Mouse (Mus musculus) hindbrain, postnatal 0 days (tissue): ENCODE measurements at regions not wholly inside any gene's neighbourhood (a gene's known extent, or its start where the extent isn't known, plus 50 kb on each side); places are given as distances from the start of the nearest gene placed in this dataset.

Experiments
- ATAC-seq: fragments of 200-750 bp; cut with Nextera tagmentation; 2 replicates; pipeline ENCODE4 v1.8.0; 2017; ENCODE audit warnings: mild to moderate bottlenecking, moderate TSS enrichment, moderate library complexity
- DNase-seq: peaks from one replicate; pipeline ENCODE4 v3.0.0-alpha.2; 2015; ENCODE audit warnings: low spot score
- H3K27ac ChIP-seq: fragments of 300-500 bp; sonication (generic); 2 replicates; pipeline ENCODE4 v1.5.1; 2014; ENCODE audit warnings: mild to moderate bottlenecking
- H3K27me3 ChIP-seq: fragments of 300-500 bp; sonication (generic); 2 replicates; pipeline ENCODE4 v1.6.1; 2014; ENCODE audit warnings: low read length, mixed read lengths; ENCODE audit not compliant: insufficient read depth
- H3K36me3 ChIP-seq: fragments of 300-500 bp; sonication (generic); 2 replicates; pipeline ENCODE4 v1.6.1; 2014; ENCODE audit warnings: low read length, mixed read lengths; ENCODE audit not compliant: insufficient read depth
- H3K4me1 ChIP-seq: fragments of 300-500 bp; sonication (generic); 2 replicates; pipeline ENCODE4 v1.6.1; 2014; ENCODE audit warnings: antibody characterized with exemption, low read length, mixed read lengths; ENCODE audit not compliant: insufficient read depth
- H3K4me2 ChIP-seq: fragments of 300-500 bp; sonication (generic); 2 replicates; pipeline ENCODE4 v1.6.1; 2014; ENCODE audit warnings: low read depth, mild to moderate bottlenecking, low read length, moderate library complexity, mixed read lengths
- H3K4me3 ChIP-seq: fragments of 300-500 bp; sonication (generic); 2 replicates; pipeline ENCODE4 v1.5.1; 2014; ENCODE audit warnings: low read length
- H3K9ac ChIP-seq: fragments of 300-500 bp; sonication (generic); replicated peaks from 2 replicates; pipeline ENCODE4 v1.6.1; 2014; ENCODE audit warnings: mild to moderate bottlenecking, low read length, moderate library complexity, mixed read lengths
- H3K9me3 ChIP-seq: fragments of 300-500 bp; sonication (generic); 2 replicates; pipeline ENCODE4 v1.6.1; 2016; ENCODE audit warnings: low read length, mixed read lengths
- CTCF ChIP-seq: IDR thresholded peaks from 2 replicates; pipeline ENCODE4 v1.5.1; 2016; ENCODE audit warnings: antibody characterized with exemption, control low read depth, low read depth
- WGBS: fragments of 180-500 bp; shearing (Covaris S2); extraction: QIAGEN DNeasy Blood & Tissue Kit; methylation state at CpG from one replicate; pipeline ENCODE4 v1.1.7; 2014; 5-methylcytosine and 5-hydroxymethylcytosine counted together

GRCm38 (mm10) chr9:15175866-15176265, 63.0 kb upstream of the Vstm5 start:
- DNase-seq (no peak), ATAC-seq (no peak)
- Histone ChIP-seq H3K36me3 (no peaks in the 10 kb centered on the region), H3K27me3 (no peaks in the 10 kb centered on the region), H3K4me1 (no peaks in the 10 kb centered on the region), H3K9me3 (no peaks in the 10 kb centered on the region), H3K27ac (no peak overlapping the region), H3K9ac (no peak overlapping the region), H3K4me2 (no peak overlapping the region), H3K4me3 (no peak overlapping the region)
- TF ChIP-seq CTCF: no peak
- WGBS: 92% methylated on average over 1 of the region's 1 CpGs

- Histone ChIP-seq H3K4me3 (no peak overlapping the region), H3K4me2 (no peak overlapping the region), H3K4me1 (no peaks in the 10 kb centered on the region), H3K36me3 (no peaks in the 10 kb centered on the region), H3K9me3 (no peaks in the 10 kb centered on the region), H3K9ac (no peak overlapping the region), H3K27ac (no peak overlapping the region), H3K27me3 (no peaks in the 10 kb centered on the region)
- TF ChIP-seq CTCF: no peak
- ATAC-seq: no peak
- WGBS: 92% methylated on average over 1 of the region's 1 CpGs
- DNase-seq: no peak
These were observed 63.4 kb upstream of the Vstm5 start for GRCm38 (mm10) chr9:15175412-15175811.

GRCm38 (mm10) chr9:15170911-15171310, 59.0 kb upstream of the Hephl1 start:
- Histone ChIP-seq H3K27ac (no peak overlapping the region), H3K4me3 (no peak overlapping the region), H3K36me3 (no peaks in the 10 kb centered on the region), H3K4me2 (no peak overlapping the region), H3K9ac (no peak overlapping the region), H3K4me1 (no peaks in the 10 kb centered on the region), H3K27me3 (no peaks in the 10 kb centered on the region), H3K9me3 (no peaks in the 10 kb centered on the region)
- DNase-seq: no peak
- TF ChIP-seq CTCF: no peak
- no peak for ATAC-seq
- 53% methylated on average over 3 of the region's 3 CpGs for WGBS

- peak; percentile 61 for TF ChIP-seq CTCF
- Histone ChIP-seq H3K4me1 (no peaks in the 10 kb centered on the region), H3K9ac (no peak overlapping the region), H3K27ac (no peak overlapping the region), H3K9me3 (no peaks in the 10 kb centered on the region), H3K4me3 (no peak overlapping the region), H3K36me3 (no peaks in the 10 kb centered on the region), H3K4me2 (no peak overlapping the region), H3K27me3 (no peaks in the 10 kb centered on the region)
- DNase-seq (peak; percentile 65), ATAC-seq (0 out of 2 replicates have a peak, but pooled peaks have one; percentile 51)
- WGBS: 68% methylated on average over 1 of the region's 1 CpGs
These were observed 57.8 kb upstream of the Hephl1 start for GRCm38 (mm10) chr9:15169714-15170113.

GRCm38 (mm10) chr9:15168961-15169360, 57.1 kb upstream of the Hephl1 start:
- no peaks in the 10 kb centered on the region for H3K27me3 ChIP-seq
- 80% methylated on average over 6 of the region's 6 CpGs for WGBS
- ATAC-seq: no peak
- TF ChIP-seq CTCF: no peak
- H3K27ac ChIP-seq: no peak overlapping the region
- no peak overlapping the region for H3K9ac ChIP-seq
- no peak overlapping the region for H3K4me3 ChIP-seq
- no peaks in the 10 kb centered on the region for H3K36me3 ChIP-seq
- no peaks in the 10 kb centered on the region for H3K9me3 ChIP-seq
- H3K4me1 ChIP-seq: no peaks in the 10 kb centered on the region
- no peak for DNase-seq
- no peak overlapping the region for H3K4me2 ChIP-seq

GRCm38 (mm10) chr9:15166896-15167295, 55.0 kb upstream of the Hephl1 start:
- no peak for TF ChIP-seq CTCF
- Histone ChIP-seq H3K4me2 (no peak overlapping the region), H3K9me3 (peaks cover 3% of the 10 kb centered on the region; the same call in 1 of the 2 replicates), H3K4me1 (no peaks in the 10 kb centered on the region), H3K27ac (no peak overlapping the region), H3K4me3 (no peak overlapping the region), H3K27me3 (no peaks in the 10 kb centered on the region), H3K36me3 (no peaks in the 10 kb centered on the region), H3K9ac (no peak overlapping the region)
- 92% methylated on average over 2 of the region's 2 CpGs for WGBS
- ATAC-seq (no peak), DNase-seq (no peak)

- Histone ChIP-seq H3K9me3 (peaks cover 7% of the 10 kb centered on the region), H3K27ac (no peak overlapping the region), H3K27me3 (no peaks in the 10 kb centered on the region), H3K9ac (no peak overlapping the region), H3K4me1 (no peaks in the 10 kb centered on the region), H3K4me2 (no peak overlapping the region), H3K36me3 (no peaks in the 10 kb centered on the region), H3K4me3 (no peak overlapping the region)
- no peak for ATAC-seq
- no peak for TF ChIP-seq CTCF
- WGBS: 96% methylated on average over 4 of the region's 4 CpGs
- DNase-seq: no peak
These were observed 54.6 kb upstream of the Hephl1 start for GRCm38 (mm10) chr9:15166476-15166875.
